ENCODE assay signal across 15 mouse cellular contexts in the genomic region with DNA sequence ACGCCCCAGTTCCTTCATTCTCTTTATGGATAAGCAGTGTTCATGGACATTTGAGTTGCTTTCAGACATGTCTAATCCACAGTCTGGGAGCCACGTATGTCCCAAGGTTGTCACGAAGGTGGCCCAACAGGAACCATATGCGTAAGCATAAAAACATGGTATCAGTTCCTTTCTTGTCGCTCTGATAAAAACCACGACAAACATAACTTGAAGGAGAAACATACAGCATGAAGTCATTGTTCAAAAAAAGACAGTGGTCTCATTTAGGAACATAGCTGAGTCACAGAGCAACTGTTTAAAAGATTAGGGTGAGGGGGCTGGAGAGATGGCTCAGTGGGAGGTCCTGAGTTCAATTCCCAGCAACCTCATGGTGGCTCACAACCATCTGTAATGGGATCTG.
"Had no signal": no experiment of that assay in that cellular context is flagged by ENCODE, and none has a peak within 500 bp of the region (broad histone marks: within the 10 kb centered on the region; RNA-seq: fewer than 3 reads in every experiment).

No protein-coding gene starts in this region.

- H3K27ac ChIP-seq: kidney, postnatal 0 days; limb, embryonic 12.5 days; liver, embryonic 14.5 days; midbrain, embryonic 15.5 days; neural tube, embryonic 13.5 days had no signal

- H3K9ac ChIP-seq: limb, embryonic 12.5 days; liver, embryonic 14.5 days; midbrain, embryonic 15.5 days; neural tube, embryonic 13.5 days had no signal

- H3K9me3 ChIP-seq: megakaryocyte, embryonic 14.5 days; midbrain, embryonic 15.5 days; neural tube, embryonic 13.5 days had no signal

- ATAC-seq: intestine, embryonic 16.5 days; midbrain, embryonic 15.5 days had no signal

- H3K4me3 ChIP-seq: limb, embryonic 12.5 days; megakaryocyte, embryonic 14.5 days; midbrain, embryonic 15.5 days; neural tube, embryonic 13.5 days had no signal

- DNase-seq: kidney, adult 9 months; kidney, postnatal 36 days; layer of hippocampus, adult 9-11 months; liver; lung, adult 18-20 months; right cerebral cortex, postnatal 14 days; thymus, postnatal 4 days had no signal

- H3K27me3 ChIP-seq: limb, embryonic 12.5 days; megakaryocyte, embryonic 14.5 days; midbrain, embryonic 15.5 days; neural tube, embryonic 13.5 days had no signal

- H3K4me2 ChIP-seq: limb, embryonic 12.5 days; midbrain, embryonic 11.5 days; midbrain, embryonic 15.5 days; neural tube, embryonic 13.5 days had no signal

- H3K36me3 ChIP-seq: midbrain, embryonic 15.5 days had no signal
